Mouse (Mus musculus) left cerebral cortex, postnatal 10 days (tissue): ENCODE measurements around the gene Hmga1b. TPM values are rescaled to one million over a fixed set of nuclear protein-coding genes. Genes with fewer than 3 reads are reported as not detected.
"Not testable (repeated sequence)": the region's sequence is repeated elsewhere in the genome, so short reads cannot be mapped to it uniquely, and the experiment has no call there.

ENCODE experiments used
- DNase-seq, 2 experiments: peaks; one replicate each; pipeline ENCODE4 v3.0.0; 2021 to 2022; ENCODE audit warnings: low spot score in 2 of 2, mixed read lengths in 1 of 2; ENCODE audit errors: extremely low spot score in 1 of 2
- intact Hi-C: fragments of 180-260 bp; cut with DNase I; formaldehyde crosslinking; loops from one replicate; pipeline ENCODE4 v1.15.1; 2025
- total RNA-seq, 2 experiments: library from RNA; stranded (reverse); gene quantifications; 2 replicates each; pipeline ENCODE4 v1.2.3; 2021

Hmga1b gene
- total RNA-seq: 10 to 100 TPM; 25.0 to 46.6 TPM

GRCm38 (mm10) chr11:120762672-120763041 lies at the start of gene Hmga1b:
Gene Hmga1b, plus strand, starts transcription at chr11:120762794.
- intact Hi-C loops, DNase-seq: not testable (repeated sequence)

- intact Hi-C loops: loop anchor here (2.0 kb wide), 1 partner anchor 55 kb away; no protein-coding TSS in a partner anchor
- DNase-seq: peak; percentile 97 to 99
Observed at GRCm38 (mm10) chr11:120713580-120714518, 48.7 kb upstream of the Hmga1b start, which contains the start of the genes Cenpx and Lrrc45. Gene Cenpx, minus strand, starts transcription at chr11:120713738. Gene Lrrc45, plus strand, starts transcription at chr11:120713925.

- intact Hi-C loops: no loop called here
- peak in 1 of 2 experiments; percentile 40 for DNase-seq
Observed at GRCm38 (mm10) chr11:120714546-120714945, 48.0 kb upstream of the Hmga1b start.

- intact Hi-C loops: no loop called here
- no peak for DNase-seq
Observed at GRCm38 (mm10) chr11:120715131-120715530, 47.5 kb upstream of the Hmga1b start.

GRCm38 (mm10) chr11:120719242-120719641 lies 43.4 kb upstream of the Hmga1b start:
- intact Hi-C loops: no loop called here
- DNase-seq: peak in 1 of 2 experiments; percentile 25

GRCm38 (mm10) chr11:120719841-120720376 lies 42.7 kb upstream of the Hmga1b start:
- DNase-seq: peak in 1 of 2 experiments; percentile 42
- intact Hi-C loops: loop anchor here (2.0 kb wide), 1 partner anchor 57 kb away; no protein-coding TSS in a partner anchor

- peak; percentile 84 to 92 for DNase-seq
- intact Hi-C loops: loop anchor here (2.0 kb wide), 1 partner anchor 56 kb away; no protein-coding TSS in a partner anchor
Observed at GRCm38 (mm10) chr11:120720450-120720849, 42.1 kb upstream of the Hmga1b start.

GRCm38 (mm10) chr11:120721124-120722066 lies 41.2 kb upstream of the Hmga1b start, which contains the start of gene Rac3:
Gene Rac3, plus strand, starts transcription at chr11:120721470.
- intact Hi-C loops: loop anchor here (2.0 kb wide), 1 partner anchor 55 kb away; no protein-coding TSS in a partner anchor
- peak; percentile 51 to 88 for DNase-seq

- intact Hi-C loops: no loop called here
- no peak for DNase-seq
Observed at GRCm38 (mm10) chr11:120722067-120722630, 40.4 kb upstream of the Hmga1b start.

- DNase-seq: peak in 1 of 2 experiments; percentile 28
- intact Hi-C loops: no loop called here
Observed at GRCm38 (mm10) chr11:120722761-120723382, 39.7 kb upstream of the Hmga1b start.

GRCm38 (mm10) chr11:120723509-120723908 lies 39.1 kb upstream of the Hmga1b start:
- DNase-seq: no peak
- intact Hi-C loops: no loop called here

GRCm38 (mm10) chr11:120726243-120727168 lies 36.1 kb upstream of the Hmga1b start:
- intact Hi-C loops: no loop called here
- DNase-seq: no peak

- DNase-seq: peak; percentile 73 to 91
- intact Hi-C loops: no loop called here
Observed at GRCm38 (mm10) chr11:120727169-120727527, 35.4 kb upstream of the Hmga1b start, which contains the start of gene Dcxr. Gene Dcxr, minus strand, starts transcription at chr11:120727281.

GRCm38 (mm10) chr11:120727564-120727963 lies 35.0 kb upstream of the Hmga1b start:
- intact Hi-C loops: no loop called here
- no peak for DNase-seq

- intact Hi-C loops: no loop called here
- no peak for DNase-seq
Observed at GRCm38 (mm10) chr11:120728530-120729240, 33.9 kb upstream of the Hmga1b start.

GRCm38 (mm10) chr11:120729432-120730050 lies 33.1 kb upstream of the Hmga1b start:
- peak in 1 of 2 experiments; percentile 63 for DNase-seq
- intact Hi-C loops: not testable (repeated sequence)
